Mouse (Mus musculus): Measurements from ENCODE around the gene Tmprss6.

The Tmprss6 gene

DNA sequence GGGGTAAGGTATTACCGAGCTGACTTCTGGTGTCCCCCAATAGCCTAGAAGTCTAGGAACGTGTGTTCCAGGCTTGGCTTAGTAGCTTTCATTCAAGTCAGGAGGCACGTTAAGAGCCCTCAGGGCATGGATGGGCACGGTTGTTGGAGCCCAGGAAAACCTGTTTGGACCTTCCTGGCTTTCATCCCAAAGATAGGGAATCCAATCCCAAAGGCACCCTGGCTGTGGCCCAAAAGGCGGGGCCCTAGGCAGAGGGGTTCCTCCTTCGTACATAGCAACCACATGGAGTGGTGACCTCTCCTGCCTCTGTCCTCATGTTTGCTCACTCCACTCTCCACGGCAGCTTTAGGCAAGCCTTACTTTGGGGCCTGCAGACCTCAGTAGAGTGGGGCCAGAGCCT is 66.0 kb downstream of the Tmprss6 start:
- in situ Hi-C loops (cut with MboI; ENCODE audit: low pct_unique_long_range_greater_than_20kb in 1 of 2, low sequenced_read_pairs in 2 of 2, unreplicated experiment in 1 of 2): no loop called here

- in situ Hi-C loops (cut with MboI; ENCODE audit: low pct_unique_long_range_greater_than_20kb in 1 of 2, low sequenced_read_pairs in 2 of 2, unreplicated experiment in 1 of 2): no loop called here
Measured at GRCm38 (mm10) chr15:78401921-78402320, 66.5 kb downstream of the Tmprss6 start.

GRCm38 (mm10) chr15:78401345-78401744 is 67.1 kb downstream of the Tmprss6 start:
- in situ Hi-C loops (cut with MboI; ENCODE audit: low pct_unique_long_range_greater_than_20kb in 1 of 2, low sequenced_read_pairs in 2 of 2, unreplicated experiment in 1 of 2): no loop called here

DNA sequence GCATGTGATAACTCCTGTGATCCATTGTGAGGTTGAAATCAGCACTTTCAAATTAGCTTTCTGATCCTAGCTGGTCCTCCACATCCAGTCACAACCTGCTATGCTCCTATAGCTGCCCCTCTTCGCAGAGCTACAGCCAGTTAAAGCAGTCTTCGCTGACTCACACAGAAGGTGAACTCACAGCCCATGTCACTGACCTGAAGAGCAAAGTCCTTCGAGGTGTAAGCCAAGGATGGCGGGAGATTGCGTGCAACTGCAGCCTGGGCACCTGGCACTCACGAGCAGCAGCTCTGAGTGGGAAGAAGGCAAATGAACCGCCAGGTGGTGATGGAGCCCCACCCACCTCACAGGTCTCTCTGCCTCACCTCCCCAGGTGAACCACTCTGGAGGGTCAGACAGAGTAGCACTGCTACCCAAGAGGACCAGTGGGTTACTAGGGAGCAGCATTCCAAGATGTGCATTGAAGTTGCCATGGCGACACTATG is 72.9 kb downstream of the Tmprss6 start, which contains the start of gene Tex33:
Gene Tex33 (minus strand): TSS at position 435 of the 485 bp plus-strand sequence.
- in situ Hi-C loops (cut with MboI; ENCODE audit: low pct_unique_long_range_greater_than_20kb in 1 of 2, low sequenced_read_pairs in 2 of 2, unreplicated experiment in 1 of 2): no loop called here

DNA sequence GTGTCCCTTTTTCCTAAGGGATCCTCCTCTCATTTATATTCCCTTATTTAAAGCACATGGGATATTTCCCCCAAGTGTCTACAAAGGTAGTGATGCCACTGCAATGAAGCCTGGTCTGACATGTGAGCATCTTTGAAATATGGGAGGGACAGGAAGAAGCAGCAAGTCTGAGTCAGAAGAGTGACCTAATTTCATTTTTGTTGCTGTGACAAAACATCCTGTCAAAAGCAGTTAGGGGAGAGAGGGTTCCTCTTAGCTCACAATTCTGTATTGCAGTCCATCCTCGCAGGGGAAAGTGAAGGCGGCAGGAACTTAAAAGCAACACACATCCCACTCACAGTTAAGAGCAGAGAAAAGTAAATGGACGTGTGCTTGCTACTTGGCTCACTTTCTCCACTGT is 77.6 kb downstream of the Tmprss6 start:
- in situ Hi-C loops (cut with MboI; ENCODE audit: low pct_unique_long_range_greater_than_20kb in 1 of 2, low sequenced_read_pairs in 2 of 2, unreplicated experiment in 1 of 2): no loop called here

Measured in mouse embryonic stem cell (cell line).